Mouse (Mus musculus) ES-Bruce4 (cell line): ENCODE measurements around the gene Gm2030. TPM values are rescaled to one million over a fixed set of nuclear protein-coding genes. Genes with fewer than 3 reads are reported as not detected.
"Not testable (repeated sequence)": the region's sequence is repeated elsewhere in the genome, so short reads cannot be mapped to it uniquely, and the experiment has no call there.

ENCODE experiments used
- H3K27ac ChIP-seq: 2 replicates; pipeline ENCODE4 v1.5.1; 2012; ENCODE audit warnings: low read length, inconsistent platforms; ENCODE audit not compliant: insufficient read depth
- H3K27me3 ChIP-seq: 2 replicates; pipeline ENCODE4 v1.6.1; 2012; ENCODE audit warnings: mild to moderate bottlenecking, low read length, inconsistent platforms; ENCODE audit not compliant: control insufficient read depth, poor library complexity, insufficient read depth, severe bottlenecking
- H3K36me3 ChIP-seq: 2 replicates; pipeline ENCODE4 v1.6.1; 2012; ENCODE audit warnings: inconsistent platforms, mild to moderate bottlenecking, low read length, moderate library complexity; ENCODE audit not compliant: control insufficient read depth, poor library complexity, insufficient read depth, severe bottlenecking
- H3K4me1 ChIP-seq: one replicate; pipeline ENCODE4 v1.8.1; 2011; ENCODE audit warnings: low read length; ENCODE audit not compliant: control insufficient read depth, insufficient read depth
- H3K4me3 ChIP-seq: 2 replicates; pipeline ENCODE4 v1.5.1; 2011; ENCODE audit warnings: low read depth, mild to moderate bottlenecking, low read length
- H3K9ac ChIP-seq: 2 replicates; pipeline ENCODE4 v1.6.1; 2012; ENCODE audit warnings: low read depth, mild to moderate bottlenecking, inconsistent platforms; ENCODE audit not compliant: poor library complexity, severe bottlenecking
- H3K9me3 ChIP-seq: replicated peaks from 2 replicates; pipeline ENCODE4 v1.6.1; 2012; ENCODE audit warnings: mild to moderate bottlenecking, low read length, inconsistent platforms; ENCODE audit not compliant: control insufficient read depth, poor library complexity, insufficient read depth, severe bottlenecking
- polyA plus RNA-seq: library from polyadenylated mRNA; stranded (reverse); fragments of >200 nt; gene quantifications from 2 replicates; pipeline ENCODE4 v1.2.4, GENCODE M21; 2011; ENCODE audit warnings: low read depth; ENCODE audit not compliant: missing spikeins, insufficient read depth, insufficient read length

Gene Gm2030
- not detected in 2 replicates for polyA plus RNA-seq

- H3K27ac ChIP-seq, H3K9ac ChIP-seq, H3K36me3 ChIP-seq, H3K9me3 ChIP-seq, H3K27me3 ChIP-seq, H3K4me1 ChIP-seq, H3K4me3 ChIP-seq: not testable (repeated sequence)
These were observed at the start of gene Gm2030 for GRCm38 (mm10) chrX:26309944-26310343. Gene Gm2030 (minus strand): TSS chrX:26310044.

Other genes starting within 250 kb of the Gm2030 start
- gene Gm2012, start 78.7 kb downstream of the Gm2030 start, polyA plus RNA-seq, result not detected in 2 replicates
- gene Slx, start 235.5 kb upstream of the Gm2030 start, polyA plus RNA-seq, result not detected in 2 replicates